Mouse (Mus musculus): ENCODE data around the gene Acvr1b.

- TF ChIP-seq EP300 (IDR thresholded peaks at IDR 0.05) (no peak), CTCF (IDR thresholded peaks at IDR 0.05) (no peak)
Observed at GRCm38 (mm10) chr15:101252614-101253013, 78.7 kb downstream of the Acvr1b start.

Data from lung, postnatal 0 days (tissue).